Comparison of ENCODE assay signal across 7 mouse cellular contexts in the genomic region with DNA sequence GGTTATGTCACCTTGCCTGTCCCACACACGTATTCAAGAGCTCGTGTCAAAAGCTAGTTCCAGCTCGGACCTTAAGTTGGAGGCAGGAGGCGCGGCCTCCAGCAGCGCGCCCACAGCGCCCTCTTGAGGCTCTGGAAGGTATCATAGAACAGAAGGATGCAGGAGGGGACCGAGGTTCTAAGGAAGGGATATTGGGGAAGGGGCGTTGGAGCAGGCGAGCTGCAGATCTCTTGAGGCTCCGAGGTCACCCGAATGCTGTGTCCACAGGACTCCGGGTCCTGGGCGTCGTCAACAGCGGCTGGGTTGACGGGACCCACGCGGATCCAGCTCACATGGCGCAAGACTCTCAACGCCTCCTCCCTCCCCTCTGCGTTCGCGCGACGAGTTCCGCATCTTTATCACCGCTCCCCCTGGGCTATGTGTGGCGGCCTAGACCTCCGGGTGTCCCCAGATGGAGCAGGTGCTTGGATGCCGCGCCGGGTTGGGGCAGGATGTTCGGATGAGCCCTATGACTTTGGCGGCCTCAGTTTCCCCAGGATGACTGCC. TPM values are rescaled to one million over a fixed set of nuclear protein-coding genes. Genes with fewer than 3 reads are reported as not detected.
DNase-seq lines count a peak whose midpoint lies in the region; ATAC-seq lines count a peak whose summit lies in the region.

No protein-coding gene starts in this region.

- intact Hi-C loops in left cerebral cortex, postnatal 10 days (cut with DNase I), result loop anchor here (10.0 kb wide), 1 partner anchor 94 kb away; the partner anchor contains the start of gene Wapl

- ATAC-seq in megakaryocyte progenitor cell, adult 5-6 weeks (replicated peaks; ENCODE audit: poor library complexity), result peak; percentile 83

- DNase-seq in WW6 (ENCODE audit: low read depth, low spot score), result peak; percentile 76
- peak; percentile 36 for DNase-seq in cerebellum, adult 9-11 months
- DNase-seq in frontal cortex, postnatal 14 days (ENCODE audit: low spot score in 2 of 2), result peak; percentile 25 to 52
- peak; percentile 73 for DNase-seq in hindlimb bud, embryonic 11.5 days (ENCODE audit: extremely low spot score, low read depth, low spot score)
- DNase-seq in left cerebral cortex, postnatal 10 days (ENCODE audit: extremely low spot score in 1 of 2, low spot score in 2 of 2), result peak; percentile 48 to 70
- DNase-seq in right cerebral cortex, postnatal 36 days (ENCODE audit: low spot score in 2 of 2), result peak; percentile 20 to 45

RNA-seq across cellular contexts. Expression of gene Grid1, which starts 50.8 kb away (rescaled TPM):
- total RNA-seq in left cerebral cortex, postnatal 10 days (2021), result 10 to 100 TPM; 48.2 to 49.7 TPM
- total RNA-seq in megakaryocyte progenitor cell, adult 5-6 weeks (2015), result not detected in 2 replicates
- not detected in 2 replicates for total RNA-seq in megakaryocyte progenitor cell, adult 5-6 weeks (2017)

Comparison
In these comparisons a context has a peak if more than half of its experiments do, and no peak if none do; other contexts are left out.
1. Peak in every context shown above with its lines: DNase-seq and ATAC-seq.
2. RNA of gene Grid1, which starts 50.8 kb away (total RNA-seq): 48.2 to 49.7 TPM in left cerebral cortex, postnatal 10 days; not detected in megakaryocyte progenitor cell, adult 5-6 weeks; every median in the first group is over 10 times any median in the second.